Mouse (Mus musculus) olfactory bulb, adult 2 months (tissue): ENCODE results near the gene Crocc.

ENCODE experiments used
- CTCF ChIP-seq: fragments of 200-500 bp; IDR thresholded peaks from 2 replicates; pipeline ENCODE4 v1.5.1; 2012; ENCODE audit warnings: low read depth, mild to moderate bottlenecking, low read length, moderate library complexity; ENCODE audit not compliant: insufficient read depth
- POLR2A ChIP-seq: fragments of 200-500 bp; IDR thresholded peaks from 2 replicates; pipeline ENCODE4 v1.6.1; 2012; ENCODE audit warnings: mild to moderate bottlenecking, low read depth, low read length, moderate library complexity; ENCODE audit not compliant: insufficient read depth

DNA sequence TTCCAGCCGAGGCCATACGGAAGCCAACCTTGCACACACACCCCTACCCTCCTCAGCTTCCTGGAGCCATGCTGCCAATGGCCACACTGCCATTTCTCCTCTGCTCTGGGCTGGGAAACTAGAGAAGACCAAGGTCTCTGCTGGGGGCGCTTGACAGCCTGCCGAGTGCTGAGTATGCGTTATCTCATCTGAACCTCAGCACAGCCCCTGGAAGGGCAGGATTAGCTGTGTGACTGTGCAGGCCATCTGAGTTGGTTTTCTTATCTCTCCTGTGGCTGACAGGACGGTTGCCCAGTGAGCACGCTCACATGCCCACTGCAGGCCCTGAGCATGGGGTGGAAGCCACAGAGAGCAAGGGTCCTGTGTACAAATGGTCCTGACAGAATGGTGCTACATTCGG lies 8.3 kb upstream of the Crocc start:
- TF ChIP-seq CTCF: no peak
- no peak for TF ChIP-seq POLR2A
